Mouse (Mus musculus): ENCODE data around the gene Dmrt1.

- TF ChIP-seq CTCF (conservative IDR thresholded peaks at IDR 0.05; ENCODE audit: low read length) (no peak), POU5F1 (IDR thresholded peaks at IDR 0.05; ENCODE audit: borderline replicate concordance, low read length) (no peak)
Measured at GRCm38 (mm10) chr19:25564430-25564829, 59.0 kb downstream of the Dmrt1 start.
